ENCODE assay signal across 18 mouse cellular contexts in the genomic region with DNA sequence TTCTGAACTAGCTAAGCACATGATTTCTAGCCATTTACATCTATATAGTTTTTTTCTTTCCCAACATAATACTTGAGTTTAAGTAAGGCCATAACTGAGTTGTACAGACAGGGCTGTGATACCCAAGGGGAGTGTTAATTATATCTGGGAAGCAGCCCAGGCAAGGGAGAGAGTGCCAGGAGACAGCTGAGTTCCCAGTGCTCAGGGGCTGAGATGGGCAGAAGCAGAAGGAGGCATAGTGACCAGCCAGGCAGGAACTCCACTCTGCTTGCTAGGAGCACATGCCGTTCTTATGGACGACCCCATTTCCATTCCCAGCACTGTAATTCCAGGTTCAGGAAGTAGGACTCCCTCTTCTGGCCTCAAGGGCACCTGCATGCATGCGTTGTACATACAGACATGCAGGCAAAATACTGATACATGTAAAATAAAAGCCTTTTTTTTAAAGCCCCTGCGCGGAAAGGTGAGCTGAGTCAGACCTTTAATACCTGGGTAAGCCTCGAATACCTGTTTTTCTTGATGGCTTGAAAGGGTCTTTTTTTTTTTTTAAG. TPM values are rescaled to one million over a fixed set of nuclear protein-coding genes. Genes with fewer than 3 reads are reported as not detected.
DNase-seq lines count a peak whose midpoint lies in the region; TF ChIP-seq lines count a peak whose summit lies in the region.
"Had no signal": no experiment of that assay in that cellular context is flagged by ENCODE, and none has a peak within 500 bp of the region (broad histone marks: within the 10 kb centered on the region; RNA-seq: fewer than 3 reads in every experiment).

No protein-coding gene starts in this region.

- no peaks in the 10 kb centered on the region for H3K4me1 ChIP-seq in kidney, adult 2 months (ENCODE audit: control insufficient read depth, insufficient read depth, low read length)
- H3K4me1 ChIP-seq: limb, embryonic 10.5 days had no signal

- TF ChIP-seq CTCF in kidney, adult 2 months (conservative IDR thresholded peaks at IDR 0.05; ENCODE audit: insufficient read depth, insufficient read length, low read depth, low read length), result 0 out of 2 replicates have a peak, but pooled peaks have one; percentile 21

- H3K27me3 ChIP-seq in kidney, adult 2 months (replicated peaks; ENCODE audit: control insufficient read depth, insufficient read depth, low read length), result no peaks in the 10 kb centered on the region
- H3K27me3 ChIP-seq: CH12.LX; midbrain, embryonic 13.5 days; Patski had no signal

- peak; percentile 64 to 73 for DNase-seq in cerebellum, postnatal 10 days
- DNase-seq in cerebellum, adult 9-10 months, result no peak
- no peak for DNase-seq in kidney, adult 2 months
- no peak for DNase-seq in kidney, adult 11 months
- DNase-seq in right cerebral cortex, postnatal 4 days, result peak; percentile 30
- no peak for DNase-seq in right cerebral cortex, postnatal 14 days
- no peak for DNase-seq in lung, postnatal 14 days
- no peak for DNase-seq in kidney, postnatal 10 days
- DNase-seq: cerebellum, adult 8-10 months; heart, adult 11 months; lung, adult 18-20 months; lung, postnatal 4 days; right cerebral cortex, adult 18-20 months; thymus, postnatal 4 days had no signal

- peaks cover 6% of the 10 kb centered on the region for H3K36me3 ChIP-seq in kidney, adult 2 months (ENCODE audit: control insufficient read depth, insufficient read depth, low read length)

- H3K27ac ChIP-seq in kidney, adult 2 months (ENCODE audit: insufficient read depth, low read depth, low read length), result no peak overlapping the region
- H3K27ac ChIP-seq: limb, embryonic 10.5 days; midbrain, embryonic 13.5 days had no signal

- H3K4me3 ChIP-seq in kidney, adult 2 months (ENCODE audit: insufficient read depth, low read depth, low read length), result no peak overlapping the region
- H3K4me3 ChIP-seq: limb, embryonic 10.5 days; midbrain, embryonic 13.5 days had no signal

- TF ChIP-seq POLR2A in kidney, adult 2 months (IDR thresholded peaks at IDR 0.05; ENCODE audit: low read depth, low read length), result no peak

- 89% methylated on average over 6 of the region's 6 CpGs for WGBS in kidney, adult 2 months

RNA-seq across cellular contexts. Expression of gene Ccnk, which starts 8.2 kb away (rescaled TPM):
- polyA plus RNA-seq in kidney, adult 2 months (2012; rRNA removed), result 11.4 and 12.6 TPM in 2 replicates

RNA-seq across cellular contexts. Expression of gene Setd3, which starts 8.5 kb away (rescaled TPM):
- 32.5 and 38.5 TPM in 2 replicates for polyA plus RNA-seq in kidney, adult 2 months (2012; rRNA removed)

Comparison
In these comparisons a context has a peak if more than half of its experiments do, and no peak if none do; other contexts are left out.
1. DNase-seq: peak in cerebellum, postnatal 10 days (2 of 2) and right cerebral cortex, postnatal 4 days (single experiment); none in cerebellum, adult 9-10 months (single experiment), kidney, adult 2 months (single experiment), kidney, adult 11 months (single experiment), right cerebral cortex, postnatal 14 days (single experiment), lung, postnatal 14 days (single experiment) and kidney, postnatal 10 days (single experiment).